Mouse (Mus musculus): ENCODE data around the gene Letmd1. TPM values are rescaled to one million over a fixed set of nuclear protein-coding genes. Genes with fewer than 3 reads are reported as not detected.
"Not testable (repeated sequence)": the region's sequence is repeated elsewhere in the genome, so short reads cannot be mapped to it uniquely, and the experiment has no call there.

Letmd1 gene
- total RNA-seq, 2 experiments from 2014 or later: 59.6 to 62.1 TPM

DNA sequence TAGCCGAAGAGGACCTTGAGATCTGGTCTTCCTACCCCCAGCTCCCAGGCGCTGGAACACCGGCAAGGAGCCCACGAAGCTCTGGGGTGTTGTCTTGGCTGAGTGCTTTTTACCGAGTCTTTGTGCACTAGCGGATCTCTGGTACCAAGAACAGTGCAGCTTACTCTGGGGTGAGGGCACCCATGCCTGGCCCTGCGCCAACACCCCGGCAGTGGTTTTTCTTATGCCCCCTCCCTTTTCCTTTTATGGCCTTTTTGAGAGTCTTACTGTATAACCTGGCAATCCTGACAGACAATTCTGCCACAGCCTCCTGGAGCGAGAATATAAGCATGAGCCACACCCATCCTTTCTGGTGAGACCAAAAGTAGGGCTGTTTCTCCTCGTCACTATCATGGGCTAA, 9.5 kb downstream of the Letmd1 start:
- TF ChIP-seq CTCF (IDR thresholded peaks at IDR 0.05): no peak
- no peak overlapping the region for H3K27ac ChIP-seq

GRCm38 (mm10) chr15:100478925-100479324, 10.1 kb downstream of the Letmd1 start:
- intact Hi-C loops (cut with DNase I): no loop called here
- H3K4me3 ChIP-seq: no peak overlapping the region
- H3K27ac ChIP-seq: no peak overlapping the region
- TF ChIP-seq CTCF (IDR thresholded peaks at IDR 0.05): no peak
- no peak for DNase-seq (ENCODE audit: extremely low spot score in 1 of 2, low spot score in 2 of 2)

More for the DNA sequence above, 9.5 kb downstream of the Letmd1 start:
- no peak for DNase-seq (ENCODE audit: extremely low spot score in 1 of 2, low spot score in 2 of 2)
- intact Hi-C loops (cut with DNase I): no loop called here
- no peak overlapping the region for H3K4me3 ChIP-seq

DNA sequence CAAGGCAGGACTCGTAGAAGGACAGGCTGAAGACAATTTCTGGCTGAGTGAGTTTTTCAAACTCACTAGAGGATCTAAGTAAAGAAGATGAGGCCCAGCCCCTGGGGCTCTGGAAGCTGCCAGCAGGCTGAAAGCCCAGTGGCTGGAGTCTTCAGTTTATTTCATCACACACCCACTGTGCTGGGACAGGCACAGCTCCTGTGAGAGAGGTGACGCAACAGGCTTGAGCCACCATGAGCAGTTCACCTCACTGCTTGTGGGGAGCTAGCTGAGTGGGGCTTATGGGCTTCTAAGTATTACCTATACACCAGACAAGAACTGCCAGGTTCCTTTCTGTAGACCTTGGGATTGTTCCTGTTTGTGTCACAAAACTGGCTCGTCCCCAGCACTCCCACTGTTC, 16.8 kb downstream of the Letmd1 start:
- TF ChIP-seq CTCF (IDR thresholded peaks at IDR 0.05): no peak
- intact Hi-C loops (cut with DNase I): no loop called here
- DNase-seq (ENCODE audit: extremely low spot score in 1 of 2, low spot score in 2 of 2): no peak
- H3K4me3 ChIP-seq: no peak overlapping the region
- H3K27ac ChIP-seq: no peak overlapping the region

DNA sequence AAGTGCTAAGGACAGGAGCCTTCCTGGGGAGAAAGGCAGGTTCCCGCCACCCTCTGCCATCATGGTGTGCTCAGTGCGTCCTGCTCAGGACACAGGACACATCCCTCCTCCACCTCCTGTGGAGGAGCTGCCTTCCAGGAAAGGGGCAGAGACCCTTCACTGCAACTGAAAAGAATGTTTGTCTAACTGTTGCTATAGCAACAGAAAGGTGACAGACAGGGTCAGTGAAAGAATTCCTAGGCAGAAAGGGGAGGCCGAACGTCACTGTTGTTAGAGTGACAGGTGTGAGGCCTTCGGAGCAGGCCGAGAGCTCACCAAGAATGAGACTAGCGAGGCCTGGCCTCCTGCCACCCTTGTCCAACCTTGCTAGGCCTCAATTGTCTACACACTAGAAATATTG, 17.6 kb downstream of the Letmd1 start:
- no peak for TF ChIP-seq CTCF (IDR thresholded peaks at IDR 0.05)
- H3K27ac ChIP-seq: no peak overlapping the region
- no peak overlapping the region for H3K4me3 ChIP-seq
- intact Hi-C loops (cut with DNase I): no loop called here
- no peak for DNase-seq (ENCODE audit: extremely low spot score in 1 of 2, low spot score in 2 of 2)

GRCm38 (mm10) chr15:100487050-100487449, 18.2 kb downstream of the Letmd1 start:
- H3K4me3 ChIP-seq: no peak overlapping the region
- no peak for DNase-seq (ENCODE audit: extremely low spot score in 1 of 2, low spot score in 2 of 2)
- intact Hi-C loops (cut with DNase I): no loop called here
- no peak for TF ChIP-seq CTCF (IDR thresholded peaks at IDR 0.05)
- H3K27ac ChIP-seq: no peak overlapping the region

DNA sequence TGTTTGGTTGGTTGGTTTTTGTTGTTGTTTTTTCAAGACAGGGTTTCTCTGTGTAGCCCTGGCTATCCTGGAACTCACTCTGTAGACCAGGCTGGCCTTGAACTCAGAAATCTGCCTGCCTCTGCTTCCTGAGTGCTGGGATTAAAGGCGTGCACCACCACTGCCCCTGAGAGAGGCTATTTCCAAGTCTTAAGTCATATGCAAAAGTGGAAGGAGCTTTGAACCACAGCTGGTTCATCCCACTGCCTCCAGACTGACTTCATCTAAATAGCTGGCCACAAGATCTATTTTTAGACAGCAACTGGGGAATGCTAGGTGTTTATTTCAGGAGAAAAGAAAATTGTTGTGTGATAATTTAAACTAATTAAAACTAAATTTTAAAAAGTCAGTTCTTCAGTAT, 19.5 kb downstream of the Letmd1 start:
- DNase-seq (ENCODE audit: extremely low spot score in 1 of 2, low spot score in 2 of 2); intact Hi-C loops (cut with DNase I); H3K4me3 ChIP-seq; H3K27ac ChIP-seq: not testable (repeated sequence)

- H3K27ac ChIP-seq: peak overlapping the region; percentile 42; the same call in 1 of the 2 replicates
- intact Hi-C loops (cut with DNase I): no loop called here
- H3K4me3 ChIP-seq: no peak overlapping the region
- no peak for DNase-seq (ENCODE audit: extremely low spot score in 1 of 2, low spot score in 2 of 2)
- TF ChIP-seq CTCF (IDR thresholded peaks at IDR 0.05): no peak
These were observed 20.4 kb downstream of the Letmd1 start for GRCm38 (mm10) chr15:100489263-100489662.

DNA sequence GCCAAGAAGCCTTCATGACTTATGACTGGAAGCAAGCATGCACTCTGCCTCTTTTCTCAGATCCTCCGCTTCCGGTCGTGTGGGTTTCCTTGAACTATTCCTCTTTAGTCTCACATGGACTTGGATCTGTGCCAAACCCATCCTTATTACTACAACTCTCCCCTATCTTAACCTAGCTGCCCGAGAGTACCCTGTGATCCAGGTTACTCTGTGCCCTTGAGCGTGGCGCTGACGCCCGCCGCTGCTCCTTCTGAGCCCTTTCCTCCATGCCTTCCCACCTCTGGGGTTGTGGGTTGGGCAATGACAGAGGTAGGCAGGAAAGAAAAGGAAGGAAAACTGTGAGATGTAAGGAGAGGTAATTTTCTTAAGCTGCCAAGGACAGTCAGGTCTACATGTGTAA, 23.1 kb downstream of the Letmd1 start:
- no peak overlapping the region for H3K4me3 ChIP-seq
- H3K27ac ChIP-seq: no peak overlapping the region
- intact Hi-C loops (cut with DNase I): loop anchor here (10.0 kb wide), 1 partner anchor 123 kb away; the partner anchor contains the start of gene Dazap2
- DNase-seq (ENCODE audit: extremely low spot score in 1 of 2, low spot score in 2 of 2): no peak
- no peak for TF ChIP-seq CTCF (IDR thresholded peaks at IDR 0.05)

DNA sequence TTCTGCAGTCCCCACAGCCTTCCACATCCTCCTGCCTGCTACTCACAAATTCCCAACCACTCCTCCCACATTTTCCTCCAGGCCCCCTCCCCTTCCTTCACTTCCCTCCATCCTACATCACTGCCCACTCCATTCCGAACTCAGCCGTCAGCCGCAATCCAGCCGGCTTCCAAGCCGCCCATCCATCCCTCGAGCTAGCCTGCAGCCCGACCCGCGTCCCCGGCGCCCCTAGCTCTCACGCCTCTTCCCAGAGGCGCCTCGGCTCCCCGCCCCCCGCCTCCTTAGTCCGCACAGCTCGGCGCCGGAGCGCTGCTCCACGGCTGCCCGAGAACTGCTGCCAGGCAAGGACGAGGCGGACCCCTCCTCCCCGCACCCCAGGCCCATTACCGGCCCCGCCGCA, 25.8 kb downstream of the Letmd1 start:
- Histone ChIP-seq H3K27ac (peak overlapping the region; percentile 97), H3K4me3 (peak overlapping the region; percentile 82)
- intact Hi-C loops (cut with DNase I): loop anchor here (2.0 to 10.0 kb wide), 2 partner anchors 26 to 120 kb away; partner anchors contain the start of genes Dazap2 and Letmd1
- TF ChIP-seq CTCF (IDR thresholded peaks at IDR 0.05): no peak
- DNase-seq (ENCODE audit: extremely low spot score in 1 of 2, low spot score in 2 of 2): peak; percentile 42 to 55

DNA sequence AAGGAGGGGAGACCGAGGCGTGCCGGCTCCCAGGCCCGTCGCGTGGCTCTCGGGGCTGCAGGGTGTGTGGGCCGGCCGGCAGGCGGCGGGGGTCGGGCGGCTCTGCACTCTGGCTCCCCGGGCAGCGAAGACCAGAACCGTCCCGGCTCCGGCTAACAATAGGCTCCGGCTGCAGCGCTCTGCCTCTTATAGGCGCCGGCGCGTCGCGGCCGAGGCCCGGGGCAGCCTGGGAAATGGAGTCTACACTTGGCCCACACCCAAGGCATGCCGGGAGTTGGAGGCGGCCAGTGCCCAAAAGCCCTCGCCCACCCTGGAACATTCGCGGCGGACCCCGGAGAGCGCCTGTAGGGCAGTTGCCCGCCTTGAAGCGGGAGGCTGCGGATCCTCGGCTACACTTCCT, 26.3 kb downstream of the Letmd1 start, which contains the start of gene Csrnp2:
Csrnp2 (minus strand) TSS at position 387 of the 400 bp plus-strand sequence.
- peak; percentile 31 for TF ChIP-seq CTCF (IDR thresholded peaks at IDR 0.05)
- peak; percentile 93 to 95 for DNase-seq (ENCODE audit: extremely low spot score in 1 of 2, low spot score in 2 of 2)
- Histone ChIP-seq H3K4me3 (peak within 1 kb of the TSS; percentile 82), H3K27ac (peak within 1 kb of the TSS; percentile 97)
- intact Hi-C loops (cut with DNase I): loop anchor here (2.0 to 10.0 kb wide), 2 partner anchors 26 to 120 kb away; partner anchors contain the start of genes Dazap2 and Letmd1

DNA sequence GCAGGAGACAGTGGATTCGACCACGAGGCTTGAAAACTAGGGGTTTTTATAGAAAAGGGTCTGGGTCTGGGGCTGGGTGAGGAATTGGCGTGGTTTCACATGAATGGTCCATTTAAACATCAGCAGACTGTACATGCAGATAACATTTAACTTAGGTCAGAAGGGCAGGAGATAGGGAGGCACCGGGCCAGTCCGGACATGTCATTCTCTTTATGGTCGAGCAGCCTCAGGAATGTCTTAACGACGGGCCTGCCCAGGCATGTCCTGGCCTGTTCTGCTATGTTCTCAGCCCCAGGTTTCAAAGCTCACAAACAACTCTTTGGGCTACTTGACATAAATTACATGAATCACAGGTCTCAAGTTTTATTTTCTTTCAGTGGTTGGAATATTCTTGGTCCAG, 30.7 kb downstream of the Letmd1 start:
- intact Hi-C loops (cut with DNase I): loop anchor here (10.0 kb wide), 1 partner anchor 115 kb away; the partner anchor contains the start of gene Dazap2

GRCm38 (mm10) chr15:100508454-100509167, 39.8 kb downstream of the Letmd1 start:
- intact Hi-C loops (cut with DNase I): no loop called here
- Histone ChIP-seq H3K27ac (peak overlapping the region; percentile 32; the same call in 1 of the 2 replicates), H3K4me3 (no peak overlapping the region)
- DNase-seq (ENCODE audit: extremely low spot score in 1 of 2, low spot score in 2 of 2): no peak
- no peak for TF ChIP-seq CTCF (IDR thresholded peaks at IDR 0.05)

More for the DNA sequence above, 30.7 kb downstream of the Letmd1 start:
- DNase-seq (ENCODE audit: extremely low spot score in 1 of 2, low spot score in 2 of 2); H3K4me3 ChIP-seq; H3K27ac ChIP-seq: not testable (repeated sequence)

- no peak for DNase-seq (ENCODE audit: extremely low spot score in 1 of 2, low spot score in 2 of 2)
- H3K27ac ChIP-seq: no peak overlapping the region
- intact Hi-C loops (cut with DNase I): no loop called here
- H3K4me3 ChIP-seq: no peak overlapping the region
- no peak for TF ChIP-seq CTCF (IDR thresholded peaks at IDR 0.05)
These were observed 41.2 kb downstream of the Letmd1 start for GRCm38 (mm10) chr15:100510072-100510471.
